In genomic region chr1:137545666-137546065, GRCm38 (mm10) we compare ENCODE assay signal across 19 mouse cellular contexts.
A peak's percentile ranks its signal among the peaks of the same experiment; 100 is the strongest.
DNase-seq lines count a peak whose midpoint lies in the region; ATAC-seq lines count a peak whose summit lies in the region.
"Had no signal": no experiment of that assay in that cellular context is flagged by ENCODE, and none has a peak within 500 bp of the region (broad histone marks: within the 10 kb centered on the region; RNA-seq: fewer than 3 reads in every experiment).

No protein-coding gene starts in this region.

- no peak overlapping the region for H3K4me2 ChIP-seq in forebrain, embryonic 15.5 days (replicated peaks)
- H3K4me2 ChIP-seq in forebrain, embryonic 11.5 days (ENCODE audit: low read depth, low read length, severe bottlenecking): no peak overlapping the region
- no peak overlapping the region for H3K4me2 ChIP-seq in forebrain, embryonic 16.5 days (ENCODE audit: low read length)
- no peak overlapping the region for H3K4me2 ChIP-seq in liver, embryonic 11.5 days
- H3K4me2 ChIP-seq: limb, embryonic 13.5 days; neural tube, embryonic 12.5 days had no signal

- peak; percentile 68; the same call in 1 of the 2 replicates for ATAC-seq in forebrain, embryonic 15.5 days (replicated peaks)
- ATAC-seq in forebrain, embryonic 11.5 days (replicated peaks; ENCODE audit: low FRiP score): no peak
- peak; percentile 80 for ATAC-seq in forebrain, embryonic 16.5 days
- no peak for ATAC-seq in liver, embryonic 11.5 days (replicated peaks; ENCODE audit: low FRiP score)
- ATAC-seq: activated CD4-positive, CD25-positive, alpha-beta regulatory T cell, adult 4 months had no signal

- no peaks in the 10 kb centered on the region for H3K27me3 ChIP-seq in forebrain, embryonic 15.5 days
- no peaks in the 10 kb centered on the region for H3K27me3 ChIP-seq in forebrain, embryonic 11.5 days (ENCODE audit: control insufficient read depth, insufficient read depth, low read length)
- H3K27me3 ChIP-seq in forebrain, embryonic 16.5 days (replicated peaks; ENCODE audit: control insufficient read depth, insufficient read depth, low read length): no peaks in the 10 kb centered on the region
- no peaks in the 10 kb centered on the region for H3K27me3 ChIP-seq in liver, embryonic 11.5 days (replicated peaks; ENCODE audit: control insufficient read depth, insufficient read depth, low read length)
- H3K27me3 ChIP-seq: limb, embryonic 13.5 days; neural tube, embryonic 12.5 days had no signal

- no peaks in the 10 kb centered on the region for H3K36me3 ChIP-seq in forebrain, embryonic 15.5 days
- no peaks in the 10 kb centered on the region for H3K36me3 ChIP-seq in forebrain, embryonic 11.5 days (ENCODE audit: control insufficient read depth, insufficient read depth, low read length)
- H3K36me3 ChIP-seq in forebrain, embryonic 16.5 days (ENCODE audit: control insufficient read depth, insufficient read depth): no peaks in the 10 kb centered on the region
- H3K36me3 ChIP-seq in liver, embryonic 11.5 days (ENCODE audit: control insufficient read depth, insufficient read depth, low read length): no peaks in the 10 kb centered on the region
- H3K36me3 ChIP-seq: limb, embryonic 13.5 days; neural tube, embryonic 12.5 days had no signal

- DNase-seq in forebrain, embryonic 11.5 days (ENCODE audit: low spot score): no peak
- DNase-seq in left cerebral cortex, adult 18-20 months (ENCODE audit: low spot score in 2 of 2): peak; percentile 18 to 26
- DNase-seq in left cerebral cortex, postnatal 36 days (ENCODE audit: low spot score in 2 of 2): no peak
- DNase-seq in right cerebral cortex, postnatal 10 days (ENCODE audit: low spot score in 2 of 2): peak; percentile 37 to 73
- DNase-seq in liver, embryonic 11.5 days (ENCODE audit: low spot score): no peak
- DNase-seq in heart, postnatal 36 days: no peak
- DNase-seq: cerebellum, adult 11-12 months; gastrocnemius, postnatal 14 days; heart, postnatal 10 days; kidney, adult 2 months; kidney, postnatal 4 days; lung, postnatal 14 days; thymus, postnatal 25 days had no signal

- H3K9ac ChIP-seq in forebrain, embryonic 15.5 days (replicated peaks): no peak overlapping the region
- no peak overlapping the region for H3K9ac ChIP-seq in forebrain, embryonic 11.5 days (ENCODE audit: low read length)
- H3K9ac ChIP-seq in forebrain, embryonic 16.5 days (replicated peaks; ENCODE audit: low read depth, low read length): no peak overlapping the region
- H3K9ac ChIP-seq in liver, embryonic 11.5 days (ENCODE audit: low read depth, low read length): no peak overlapping the region
- H3K9ac ChIP-seq: limb, embryonic 13.5 days; neural tube, embryonic 12.5 days had no signal

- intact Hi-C loops in left cerebral cortex, postnatal 36 days (cut with DNase I): no loop called here
- intact Hi-C loops in heart, postnatal 36 days (cut with DNase I): no loop called here

- H3K4me3 ChIP-seq in forebrain, embryonic 15.5 days: no peak overlapping the region
- no peak overlapping the region for H3K4me3 ChIP-seq in forebrain, embryonic 11.5 days (ENCODE audit: low read depth, low read length)
- H3K4me3 ChIP-seq in forebrain, embryonic 16.5 days (replicated peaks; ENCODE audit: low read length): no peak overlapping the region
- no peak overlapping the region for H3K4me3 ChIP-seq in liver, embryonic 11.5 days (ENCODE audit: low read depth, low read length)
- H3K4me3 ChIP-seq: limb, embryonic 13.5 days; neural tube, embryonic 12.5 days had no signal

- no peaks in the 10 kb centered on the region for H3K9me3 ChIP-seq in forebrain, embryonic 15.5 days
- H3K9me3 ChIP-seq in forebrain, embryonic 11.5 days (ENCODE audit: control insufficient read depth, low read length): no peaks in the 10 kb centered on the region
- H3K9me3 ChIP-seq in forebrain, embryonic 16.5 days (ENCODE audit: control insufficient read depth, low read length): no peaks in the 10 kb centered on the region
- no peaks in the 10 kb centered on the region for H3K9me3 ChIP-seq in liver, embryonic 11.5 days (ENCODE audit: control insufficient read depth, low read length)
- H3K9me3 ChIP-seq: limb, embryonic 13.5 days; neural tube, embryonic 12.5 days had no signal

- H3K27ac ChIP-seq in forebrain, embryonic 15.5 days (replicated peaks): peak overlapping the region; percentile 62
- no peak overlapping the region for H3K27ac ChIP-seq in forebrain, embryonic 11.5 days (ENCODE audit: low read depth, low read length)
- no peak overlapping the region; the same call in 1 of the 2 replicates for H3K27ac ChIP-seq in forebrain, embryonic 16.5 days (ENCODE audit: low read length)
- no peak overlapping the region for H3K27ac ChIP-seq in liver, embryonic 11.5 days (ENCODE audit: low read depth, low read length)
- H3K27ac ChIP-seq: limb, embryonic 13.5 days; neural tube, embryonic 12.5 days; stomach, postnatal 0 days had no signal

- peaks cover 14% of the 10 kb centered on the region for H3K4me1 ChIP-seq in forebrain, embryonic 15.5 days
- no peaks in the 10 kb centered on the region for H3K4me1 ChIP-seq in forebrain, embryonic 11.5 days (replicated peaks; ENCODE audit: control insufficient read depth, insufficient read depth, low read length)
- peaks cover 2% of the 10 kb centered on the region; the same call in 1 of the 2 replicates for H3K4me1 ChIP-seq in forebrain, embryonic 16.5 days (replicated peaks; ENCODE audit: control insufficient read depth, insufficient read depth, low read length)
- no peaks in the 10 kb centered on the region for H3K4me1 ChIP-seq in liver, embryonic 11.5 days (replicated peaks; ENCODE audit: control insufficient read depth, insufficient read depth, low read length)
- H3K4me1 ChIP-seq: limb, embryonic 13.5 days; neural tube, embryonic 12.5 days had no signal

Comparison
In these comparisons a context has a peak if more than half of its experiments do, and no peak if none do; other contexts are left out.
1. ATAC-seq: peak in forebrain, embryonic 15.5 days (single experiment) and forebrain, embryonic 16.5 days (single experiment); none in forebrain, embryonic 11.5 days (single experiment) and liver, embryonic 11.5 days (single experiment).
2. DNase-seq: peak in left cerebral cortex, adult 18-20 months (2 of 2) and right cerebral cortex, postnatal 10 days (2 of 2); none in forebrain, embryonic 11.5 days (single experiment), left cerebral cortex, postnatal 36 days (0 of 2), liver, embryonic 11.5 days (single experiment) and heart, postnatal 36 days (0 of 2).